Mouse (Mus musculus) lung, postnatal 0 days (tissue): ENCODE results near the gene Pde11a.

Experiments
- CTCF ChIP-seq: IDR thresholded peaks from 2 replicates; pipeline ENCODE4 v1.5.1; 2016; ENCODE audit warnings: antibody characterized with exemption, mild to moderate bottlenecking
- EP300 ChIP-seq: IDR thresholded peaks from 2 replicates; pipeline ENCODE4 v1.6.1; 2016; ENCODE audit warnings: antibody characterized with exemption, mild to moderate bottlenecking, control low read depth

DNA sequence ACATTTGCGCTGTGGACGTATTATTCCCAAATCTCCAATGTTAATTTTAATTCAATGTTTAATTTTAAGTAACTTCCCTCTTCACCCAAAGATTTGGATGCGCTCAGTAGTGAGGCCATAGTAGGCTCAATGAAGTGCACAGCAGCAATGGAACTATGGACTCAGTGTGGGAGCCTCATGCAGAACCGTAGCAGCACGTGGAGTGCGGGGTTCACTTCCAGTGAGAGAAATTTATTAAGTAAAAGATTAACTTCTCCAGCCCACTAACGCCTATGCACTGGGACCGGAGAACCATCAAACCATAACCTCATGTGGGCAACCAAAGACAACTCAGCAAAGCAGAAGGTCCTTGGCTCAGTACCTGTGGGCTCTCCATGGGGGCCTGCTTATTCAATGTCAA is 322.4 kb downstream of the Pde11a start:
- TF ChIP-seq CTCF (no peak), EP300 (no peak)
